Mouse (Mus musculus): Measurements from ENCODE around the gene Olfr350.

The Olfr350 gene

DNA sequence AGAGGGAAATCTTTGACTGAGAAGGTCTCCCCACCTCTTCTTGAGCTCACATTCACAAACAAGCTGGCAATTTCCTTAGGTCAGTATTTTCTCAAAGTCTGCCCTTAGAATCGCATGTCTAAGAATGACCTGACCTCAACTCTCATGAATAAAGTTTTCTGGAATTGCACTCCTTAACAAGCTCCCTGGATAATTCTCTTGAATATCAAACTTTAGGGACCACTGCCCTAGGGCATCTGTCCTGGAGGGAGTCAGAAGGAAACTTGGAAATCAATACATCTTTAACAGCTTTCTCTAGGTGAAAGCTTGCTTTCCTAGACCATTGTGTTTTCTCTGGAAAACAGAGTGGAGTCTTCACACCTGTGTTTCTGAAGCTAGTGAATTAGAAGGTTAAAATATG lies at the start of gene Olfr350:
TSS of gene Olfr350 (plus strand) at position 301 of the 400 bp plus-strand sequence.
- no peak for DNase-seq (ENCODE audit: low read depth)

DNA sequence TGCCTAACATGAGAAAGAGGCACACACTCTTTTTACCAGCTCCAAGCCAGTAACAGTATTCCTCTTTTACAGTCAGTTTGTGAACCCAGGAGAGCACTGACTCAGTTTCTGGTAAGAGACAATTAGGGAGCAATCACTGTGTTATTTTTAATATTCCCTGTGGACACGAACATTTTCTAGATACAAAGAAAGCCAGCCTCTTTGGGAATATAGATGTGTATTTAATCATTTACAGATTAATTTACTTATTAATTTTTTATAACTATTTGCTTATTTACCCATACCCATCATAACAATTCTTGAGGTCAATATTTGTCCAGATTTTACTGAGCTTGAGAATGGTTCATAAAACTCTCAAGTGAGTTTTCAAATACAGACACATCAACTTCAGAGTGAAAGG lies 29.2 kb upstream of the Olfr350 start, which contains the start of gene Olfr3:
TSS of gene Olfr3 (minus strand) at position 101 of the 400 bp plus-strand sequence.
- DNase-seq (ENCODE audit: low read depth) = no peak

DNA sequence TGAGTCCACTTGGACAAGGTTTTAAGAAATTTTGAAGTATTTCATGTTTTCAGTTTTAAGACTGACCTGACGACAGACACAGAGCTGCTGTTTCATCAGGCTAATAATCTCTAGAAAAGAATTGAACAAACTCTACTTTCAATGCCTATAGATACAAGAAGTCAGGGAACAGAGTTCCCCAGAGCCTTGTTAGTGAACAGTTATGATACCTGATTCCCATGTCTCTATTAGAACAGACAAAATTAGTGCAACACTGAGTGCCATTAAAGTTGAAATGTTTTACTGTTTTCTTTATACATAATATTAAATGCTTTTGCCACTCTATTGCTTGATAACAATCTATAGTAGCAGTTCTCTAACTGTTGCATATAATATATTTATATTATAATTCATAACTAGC lies 16.4 kb downstream of the Olfr350 start, which contains the start of gene Olfr351:
TSS of gene Olfr351 (minus strand) at position 101 of the 400 bp plus-strand sequence.
- no peak for DNase-seq (ENCODE audit: low read depth)

DNA sequence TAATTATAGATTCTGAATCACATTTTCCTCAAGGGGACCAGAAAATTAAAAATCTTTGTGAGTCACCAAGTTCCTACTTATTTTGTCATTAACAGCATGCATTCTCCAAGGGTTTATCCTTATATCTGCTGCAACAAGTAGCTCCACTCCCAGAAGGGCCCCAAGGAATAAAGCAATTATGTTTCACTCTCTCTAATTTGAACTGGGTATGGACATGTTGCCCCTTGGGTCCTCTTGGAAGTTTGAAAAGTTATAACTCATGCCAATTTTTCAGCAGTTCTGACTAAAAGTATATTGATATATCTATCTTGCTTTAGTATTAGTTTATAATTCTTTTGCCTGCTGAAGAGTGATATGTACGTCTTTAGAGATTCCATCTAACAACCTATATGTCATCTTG lies 22.1 kb downstream of the Olfr350 start, which contains the start of gene Olfr352:
TSS of gene Olfr352 (plus strand) at position 301 of the 400 bp plus-strand sequence.
- DNase-seq (ENCODE audit: low read depth) = no peak

DNA sequence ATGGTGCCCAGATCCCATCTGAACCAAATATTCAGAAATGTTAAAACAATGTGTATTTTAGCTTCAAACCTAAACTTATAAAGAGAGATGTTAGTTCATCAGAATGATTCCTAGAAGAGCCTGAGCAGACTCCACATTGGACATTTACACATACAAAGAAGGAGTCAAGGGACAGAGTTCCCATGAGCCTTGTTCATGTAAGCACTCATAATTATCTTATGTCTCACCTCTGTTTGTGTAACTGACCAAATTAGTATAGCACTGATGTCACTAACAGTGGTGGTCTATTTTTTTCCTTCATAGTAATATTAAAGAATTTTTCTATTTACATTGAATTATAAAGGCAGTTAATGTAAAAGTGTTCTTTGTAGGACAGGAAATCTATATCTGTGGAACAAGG lies 46.7 kb downstream of the Olfr350 start, which contains the start of gene Olfr353:
TSS of gene Olfr353 (minus strand) at position 101 of the 400 bp plus-strand sequence.
- no peak for DNase-seq (ENCODE audit: low read depth)

DNA sequence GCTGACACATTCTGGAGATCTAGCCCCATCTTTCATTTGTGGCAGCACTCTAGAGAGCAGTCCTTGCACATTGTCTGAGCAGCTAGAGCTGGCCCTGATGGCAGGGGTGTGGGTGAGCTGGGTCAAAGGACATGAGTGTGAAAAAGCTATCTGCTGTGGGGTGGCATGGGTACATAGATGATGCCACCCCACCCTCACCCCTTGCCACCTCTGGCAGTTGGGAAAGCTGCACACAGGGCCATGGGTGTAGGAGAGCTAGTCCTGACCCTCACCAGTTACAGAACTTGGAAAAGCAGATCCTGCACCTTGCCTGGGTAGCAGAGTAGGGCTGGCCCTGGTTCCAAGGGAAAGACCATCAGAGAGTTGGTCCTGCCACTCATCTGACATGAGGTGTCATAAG lies 51.0 kb downstream of the Olfr350 start:
- DNase-seq (ENCODE audit: low read depth) = no peak
